Mouse (Mus musculus) B cell, adult 2 months (primary cell): ENCODE measurements around the gene Hist1h3g.
"Not testable (repeated sequence)": the region's sequence is repeated elsewhere in the genome, so short reads cannot be mapped to it uniquely, and the experiment has no call there.

Experiments used
- DNase-seq, 2 experiments: peaks; one replicate each; pipeline ENCODE4 v3.0.0; 2022

The Hist1h3g gene

GRCm38 (mm10) chr13:23536076-23536822 is 1.0 kb downstream of the Hist1h3g start:
- DNase-seq = no peak

GRCm38 (mm10) chr13:23537006-23537710 is 1.9 kb downstream of the Hist1h3g start:
- DNase-seq = no peak

- DNase-seq = no peak
Measured at GRCm38 (mm10) chr13:23538249-23538648, 3.0 kb downstream of the Hist1h3g start.

GRCm38 (mm10) chr13:23539821-23540220 is 4.6 kb downstream of the Hist1h3g start:
- DNase-seq = not testable (repeated sequence)

GRCm38 (mm10) chr13:23541497-23541896 is 6.3 kb downstream of the Hist1h3g start:
- no peak for DNase-seq

- not testable (repeated sequence) for DNase-seq
Measured at GRCm38 (mm10) chr13:23542225-23542980, 7.2 kb downstream of the Hist1h3g start.

GRCm38 (mm10) chr13:23542999-23543607 is 7.9 kb downstream of the Hist1h3g start, which contains the start of gene Hist1h2bh:
TSS of gene Hist1h2bh (minus strand) at chr13:23543392.
- DNase-seq = peak; percentile 74

- peak; percentile 86 to 88 for DNase-seq
Measured at GRCm38 (mm10) chr13:23543965-23544786, 9.0 kb downstream of the Hist1h3g start, which contains the start of gene Hist1h3f. TSS of gene Hist1h3f (plus strand) at chr13:23544052.

GRCm38 (mm10) chr13:23544787-23545120 is 9.5 kb downstream of the Hist1h3g start:
- DNase-seq = not testable (repeated sequence)

GRCm38 (mm10) chr13:23546694-23547093 is 11.5 kb downstream of the Hist1h3g start:
- DNase-seq = no peak

- DNase-seq = no peak
Measured at GRCm38 (mm10) chr13:23550761-23551145, 15.5 kb downstream of the Hist1h3g start.

- peak; percentile 84 to 87 for DNase-seq
Measured at GRCm38 (mm10) chr13:23551146-23551834, 16.1 kb downstream of the Hist1h3g start, which contains the start of gene Hist1h4f. TSS of gene Hist1h4f (minus strand) at chr13:23551648.

- no peak for DNase-seq
Measured at GRCm38 (mm10) chr13:23551931-23552914, 17.0 kb downstream of the Hist1h3g start.

GRCm38 (mm10) chr13:23552962-23553361 is 17.7 kb downstream of the Hist1h3g start, which contains the start of gene Hist1h1d:
TSS of gene Hist1h1d (plus strand) at chr13:23553262.
- DNase-seq = no peak

- no peak for DNase-seq
Measured at GRCm38 (mm10) chr13:23554393-23554792, 19.2 kb downstream of the Hist1h3g start.

- peak; percentile 75 to 77 for DNase-seq
Measured at GRCm38 (mm10) chr13:23554925-23555838, 20.0 kb downstream of the Hist1h3g start.

GRCm38 (mm10) chr13:23555839-23556416 is 20.7 kb downstream of the Hist1h3g start:
- DNase-seq = peak; percentile 65 to 72

GRCm38 (mm10) chr13:23556906-23557305 is 21.7 kb downstream of the Hist1h3g start:
- no peak for DNase-seq
